Mouse (Mus musculus): ENCODE data around the gene Bbs9. TPM values are rescaled to one million over a fixed set of nuclear protein-coding genes. Genes with fewer than 3 reads are reported as not detected.

Bbs9 gene
- total RNA-seq, 1 experiment from 2014 or later: 41.6 TPM

DNA sequence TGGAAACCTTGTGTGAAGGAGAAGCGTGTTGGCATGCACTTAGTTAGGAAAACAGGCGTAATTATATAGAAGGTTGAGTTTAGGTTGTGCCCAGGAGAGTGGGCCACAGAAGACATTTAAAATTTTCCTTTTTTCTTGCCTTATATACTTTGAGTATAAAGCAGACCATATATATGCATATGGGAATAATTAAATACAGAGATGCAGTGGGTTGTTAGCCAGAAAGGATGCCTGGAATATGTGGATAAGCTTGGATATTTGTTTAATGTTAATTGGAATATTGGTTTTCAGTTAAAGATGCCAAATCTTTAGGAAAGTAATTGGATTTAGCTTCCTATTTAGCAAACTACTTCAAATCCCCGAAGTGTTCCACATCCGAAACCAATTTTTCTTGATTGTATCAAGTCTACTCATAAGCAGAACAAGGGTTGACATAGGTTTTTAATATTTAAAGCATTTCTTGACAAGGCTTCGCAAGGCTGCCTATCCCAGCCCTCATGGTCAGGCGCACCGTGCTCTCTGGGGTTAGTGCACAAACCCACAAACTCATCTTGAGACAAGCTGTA, 221.4 kb downstream of the Bbs9 start:
- no peak for ATAC-seq (replicated peaks in 1 of 2; ENCODE audit: insufficient read depth in 1 of 2, low FRiP score in 2 of 2, low TSS enrichment in 1 of 2, low read depth in 1 of 2, poor library complexity in 2 of 2, severe bottlenecking in 2 of 2)

DNA sequence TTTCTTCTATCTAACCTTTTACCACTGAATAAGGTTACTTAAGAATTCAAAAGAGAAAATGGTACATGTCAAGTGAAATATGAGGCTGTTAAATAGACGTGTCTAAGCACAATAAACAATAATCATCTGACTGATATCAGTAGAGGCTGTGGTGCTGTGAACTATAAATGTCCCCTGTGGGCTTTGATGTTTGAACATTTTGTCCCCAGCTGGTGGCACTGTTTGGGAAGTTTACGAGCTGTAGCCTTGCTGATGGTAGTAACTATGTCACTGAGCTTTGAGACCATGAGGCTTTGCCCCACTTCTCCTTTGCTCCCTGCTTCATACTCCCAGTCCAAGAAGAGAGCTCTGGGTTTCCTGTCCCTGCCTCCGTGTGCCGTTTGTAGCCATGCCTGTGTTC, 222.3 kb downstream of the Bbs9 start:
- ATAC-seq (replicated peaks in 1 of 2; ENCODE audit: insufficient read depth in 1 of 2, low FRiP score in 2 of 2, low TSS enrichment in 1 of 2, low read depth in 1 of 2, poor library complexity in 2 of 2, severe bottlenecking in 2 of 2): no peak

DNA sequence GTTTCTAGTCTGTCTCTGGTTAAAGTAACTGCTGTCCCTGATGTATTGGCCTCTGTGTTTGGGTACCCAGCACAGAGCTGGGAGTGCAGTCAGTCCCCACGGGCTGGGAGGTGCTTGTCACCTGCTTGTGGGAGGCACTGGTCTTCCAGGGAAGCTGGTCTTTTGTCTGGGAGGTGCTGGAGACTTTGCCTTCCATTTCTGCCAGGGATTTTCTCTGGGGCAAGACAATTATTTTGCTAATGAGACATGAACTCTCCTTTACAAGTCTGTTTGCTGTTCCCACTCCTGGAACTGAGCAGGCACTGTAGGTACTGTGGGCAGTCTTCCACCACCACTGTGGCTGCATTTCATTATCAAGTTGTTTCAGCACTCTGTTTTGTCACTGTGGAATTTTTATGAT, 223.0 kb downstream of the Bbs9 start:
- no peak for ATAC-seq (replicated peaks in 1 of 2; ENCODE audit: insufficient read depth in 1 of 2, low FRiP score in 2 of 2, low TSS enrichment in 1 of 2, low read depth in 1 of 2, poor library complexity in 2 of 2, severe bottlenecking in 2 of 2)

DNA sequence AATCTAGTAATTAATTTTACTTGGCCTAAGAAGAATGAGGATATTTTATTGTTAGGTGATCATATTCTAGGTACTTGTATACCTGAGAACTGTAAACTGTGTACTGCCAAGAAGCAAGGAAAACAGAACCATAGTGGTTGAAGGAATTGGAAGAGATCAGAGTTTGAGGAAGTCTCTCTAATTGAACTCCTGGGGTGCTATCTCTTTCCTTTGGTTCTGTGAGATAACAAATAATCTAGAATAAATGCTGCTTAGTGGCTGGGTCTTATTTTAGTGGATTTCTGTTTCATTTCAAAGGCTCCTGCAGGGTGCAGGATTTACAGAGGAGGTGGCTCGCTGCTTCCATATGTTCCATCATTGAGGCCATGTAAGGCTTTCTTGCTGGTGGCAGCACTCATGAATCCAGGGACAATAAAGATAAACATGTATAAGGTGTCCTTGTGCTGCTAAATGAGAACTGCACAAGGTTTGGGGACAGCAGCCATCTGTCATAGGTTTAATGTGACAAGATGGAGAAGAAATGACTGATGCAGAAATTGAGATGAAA, 226.6 kb downstream of the Bbs9 start:
- ATAC-seq (replicated peaks in 1 of 2; ENCODE audit: insufficient read depth in 1 of 2, low FRiP score in 2 of 2, low TSS enrichment in 1 of 2, low read depth in 1 of 2, poor library complexity in 2 of 2, severe bottlenecking in 2 of 2): no peak

DNA sequence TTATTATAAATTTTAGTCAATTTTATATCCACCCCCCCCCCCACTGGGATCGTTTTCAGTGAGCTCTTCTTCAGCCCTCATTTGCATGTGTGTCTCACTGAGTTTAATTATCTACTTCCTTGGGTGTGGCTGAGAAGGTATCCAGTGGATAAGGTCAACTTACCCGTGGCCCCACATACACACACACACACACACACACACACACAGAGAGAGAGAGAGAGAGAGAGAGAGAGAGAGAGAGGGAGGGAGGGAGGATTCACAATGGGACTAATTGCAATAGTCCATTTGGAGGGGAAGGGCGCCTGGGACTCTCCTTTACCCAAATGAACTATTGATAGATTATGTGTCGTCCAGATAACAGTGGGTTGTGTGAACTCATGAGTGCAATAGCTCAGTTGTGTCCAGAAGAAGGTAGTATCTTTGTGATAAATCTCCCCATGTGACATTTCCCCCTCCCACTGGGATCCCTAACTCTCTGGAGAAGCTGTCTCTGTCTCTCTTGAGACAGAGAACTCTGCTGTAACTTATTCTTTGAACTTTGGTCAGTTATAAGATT, 227.4 kb downstream of the Bbs9 start:
- no peak for ATAC-seq (replicated peaks in 1 of 2; ENCODE audit: insufficient read depth in 1 of 2, low FRiP score in 2 of 2, low TSS enrichment in 1 of 2, low read depth in 1 of 2, poor library complexity in 2 of 2, severe bottlenecking in 2 of 2)

DNA sequence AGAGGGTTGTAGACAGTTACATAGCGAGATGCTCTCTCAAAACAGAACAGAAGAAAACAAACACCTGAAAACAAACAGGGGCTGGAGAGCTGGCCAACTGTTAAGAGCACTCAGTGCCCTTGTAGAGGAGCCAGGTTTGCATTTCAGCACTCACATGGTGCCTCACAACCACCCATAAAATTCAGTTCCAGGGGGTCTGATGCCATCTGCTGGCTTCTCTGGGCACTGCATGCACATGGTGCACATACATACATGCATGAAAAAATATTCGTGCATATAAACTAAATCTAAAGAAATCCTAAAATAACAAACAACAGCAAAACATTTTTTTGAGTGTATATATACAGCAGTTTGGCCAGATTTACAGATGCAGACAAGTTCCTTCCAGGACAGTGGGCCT, 228.0 kb downstream of the Bbs9 start:
- no peak for ATAC-seq (replicated peaks in 1 of 2; ENCODE audit: insufficient read depth in 1 of 2, low FRiP score in 2 of 2, low TSS enrichment in 1 of 2, low read depth in 1 of 2, poor library complexity in 2 of 2, severe bottlenecking in 2 of 2)

DNA sequence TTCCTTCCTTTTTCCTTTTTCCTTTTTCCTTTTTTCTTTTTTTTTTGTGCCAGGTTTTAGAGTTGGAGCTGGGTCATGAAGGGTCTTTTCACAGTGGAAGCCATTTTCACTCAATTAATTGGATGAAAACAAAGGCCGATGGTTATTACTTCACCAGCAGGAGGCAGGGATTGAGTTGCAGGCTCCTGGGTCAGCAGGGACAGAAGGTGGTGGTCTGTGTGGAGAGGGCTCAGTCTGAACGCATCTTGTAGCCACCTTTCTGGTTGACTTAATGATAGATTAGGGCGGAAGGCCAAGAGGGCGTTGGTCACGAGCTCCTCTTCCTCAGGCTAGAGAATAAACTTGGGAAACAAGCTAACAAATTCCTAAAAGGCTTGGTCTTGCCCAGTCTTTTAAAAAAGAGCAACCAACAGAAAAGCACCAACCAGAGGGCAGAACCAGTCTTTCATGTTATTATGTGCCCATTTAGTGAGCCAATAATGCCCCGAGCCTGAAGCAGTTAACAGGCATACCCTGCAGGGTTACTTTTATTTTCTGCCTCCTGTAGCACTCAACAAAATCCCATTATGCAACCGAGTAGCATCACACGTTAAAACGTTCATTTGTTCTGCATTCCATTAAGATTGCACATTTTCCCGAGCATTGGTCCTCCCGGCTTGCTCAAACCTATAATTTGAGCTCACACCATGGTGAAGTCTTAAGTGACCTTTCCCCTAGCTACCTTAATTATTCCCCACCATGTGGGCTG, 231.8 kb downstream of the Bbs9 start:
- ATAC-seq (replicated peaks in 1 of 2; ENCODE audit: insufficient read depth in 1 of 2, low FRiP score in 2 of 2, low TSS enrichment in 1 of 2, low read depth in 1 of 2, poor library complexity in 2 of 2, severe bottlenecking in 2 of 2): no peak

DNA sequence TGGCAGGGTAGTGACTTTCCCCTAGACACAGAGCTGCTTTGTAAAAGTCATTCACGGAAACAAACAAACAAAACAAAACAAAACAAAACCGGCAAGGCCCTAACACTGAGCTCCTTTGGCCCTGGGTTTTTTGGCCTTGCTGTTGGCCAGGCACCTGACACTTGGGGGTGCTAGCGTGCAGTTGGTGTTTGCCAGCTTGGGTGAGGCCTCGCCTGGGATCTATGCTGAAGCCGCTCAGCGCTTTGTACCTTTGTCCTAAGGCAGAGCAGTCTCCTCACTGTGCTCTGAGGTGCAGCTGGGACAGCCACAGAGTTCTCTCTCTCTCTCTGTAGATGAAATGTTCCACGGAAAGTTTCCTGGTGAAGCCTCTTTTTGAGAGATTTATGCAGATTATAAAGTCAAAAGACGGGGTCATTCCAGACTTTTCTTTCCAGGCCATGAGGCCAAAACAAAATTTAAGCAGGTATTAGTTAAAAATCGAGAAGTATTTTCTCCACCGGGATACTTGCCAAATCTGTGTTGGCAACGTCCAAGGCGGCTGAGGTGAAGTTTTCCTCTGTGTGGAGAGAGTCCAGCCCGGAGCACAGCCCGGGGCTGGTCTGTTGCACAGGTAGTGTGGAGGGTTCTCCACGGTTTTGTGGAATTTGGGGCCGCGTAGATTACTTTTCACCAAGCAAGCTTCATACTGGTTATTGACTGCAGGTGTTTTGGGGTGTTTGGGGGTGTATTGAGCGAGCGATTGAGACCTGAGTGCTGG, 233.6 kb downstream of the Bbs9 start:
- ATAC-seq (replicated peaks in 1 of 2; ENCODE audit: insufficient read depth in 1 of 2, low FRiP score in 2 of 2, low TSS enrichment in 1 of 2, low read depth in 1 of 2, poor library complexity in 2 of 2, severe bottlenecking in 2 of 2): peak; percentile 77 to 85

DNA sequence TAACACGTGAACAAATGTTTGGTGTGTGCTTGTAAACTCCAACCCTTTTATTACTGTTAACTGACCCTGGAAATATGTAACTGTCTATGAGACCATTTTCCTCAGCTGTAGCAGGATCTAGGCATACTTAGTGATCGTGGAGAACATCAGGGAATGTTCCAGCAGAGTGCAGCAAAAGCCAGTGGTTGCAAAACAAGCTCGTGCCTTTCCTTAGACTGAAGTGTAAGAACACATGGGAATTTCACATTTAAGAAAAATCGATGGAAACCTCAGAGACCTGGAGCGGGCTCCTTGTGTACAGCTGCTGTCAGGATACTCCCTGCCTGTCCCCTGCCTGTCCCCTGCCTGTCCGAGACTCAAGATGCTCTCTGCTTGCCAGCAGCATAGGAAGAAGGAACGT, 234.5 kb downstream of the Bbs9 start:
- no peak for ATAC-seq (replicated peaks in 1 of 2; ENCODE audit: insufficient read depth in 1 of 2, low FRiP score in 2 of 2, low TSS enrichment in 1 of 2, low read depth in 1 of 2, poor library complexity in 2 of 2, severe bottlenecking in 2 of 2)

DNA sequence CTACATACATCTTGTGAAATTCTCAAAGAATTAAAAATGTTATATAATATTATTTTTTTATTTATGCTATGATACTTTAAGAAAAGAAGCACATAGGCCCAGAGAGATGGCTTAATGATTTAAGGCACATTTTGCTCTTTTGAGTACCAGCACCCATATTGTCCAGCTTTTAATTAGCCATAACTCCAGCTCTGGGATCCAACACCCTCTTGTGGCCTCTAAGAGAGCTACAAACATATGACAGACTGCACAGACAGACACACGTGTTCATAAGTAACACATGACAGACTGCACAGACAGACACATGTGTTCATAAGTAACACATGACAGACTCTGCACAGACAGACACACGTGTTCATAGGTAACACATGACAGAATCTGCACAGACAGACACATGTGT, 235.8 kb downstream of the Bbs9 start:
- no peak for ATAC-seq (replicated peaks in 1 of 2; ENCODE audit: insufficient read depth in 1 of 2, low FRiP score in 2 of 2, low TSS enrichment in 1 of 2, low read depth in 1 of 2, poor library complexity in 2 of 2, severe bottlenecking in 2 of 2)

DNA sequence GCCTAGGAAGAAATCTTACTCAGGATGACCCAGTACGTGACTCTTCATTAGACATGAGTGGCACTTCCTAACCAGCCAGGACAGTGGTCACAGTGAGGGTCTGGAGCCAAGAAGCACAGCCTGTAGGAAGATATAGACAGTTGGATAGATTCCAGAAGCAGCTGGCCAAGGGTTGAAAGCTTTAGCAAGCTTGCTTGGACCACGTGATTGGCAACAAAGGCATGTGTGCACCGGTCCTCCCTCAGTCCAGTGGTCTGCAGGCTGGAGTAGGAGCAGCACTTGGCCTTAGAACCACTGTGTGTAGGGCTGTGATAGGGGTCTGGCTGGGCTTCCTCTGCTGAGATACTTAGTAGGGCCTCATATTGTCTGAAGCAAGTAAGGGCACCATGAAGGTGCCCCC, 237.2 kb downstream of the Bbs9 start:
- ATAC-seq (replicated peaks in 1 of 2; ENCODE audit: insufficient read depth in 1 of 2, low FRiP score in 2 of 2, low TSS enrichment in 1 of 2, low read depth in 1 of 2, poor library complexity in 2 of 2, severe bottlenecking in 2 of 2): no peak

DNA sequence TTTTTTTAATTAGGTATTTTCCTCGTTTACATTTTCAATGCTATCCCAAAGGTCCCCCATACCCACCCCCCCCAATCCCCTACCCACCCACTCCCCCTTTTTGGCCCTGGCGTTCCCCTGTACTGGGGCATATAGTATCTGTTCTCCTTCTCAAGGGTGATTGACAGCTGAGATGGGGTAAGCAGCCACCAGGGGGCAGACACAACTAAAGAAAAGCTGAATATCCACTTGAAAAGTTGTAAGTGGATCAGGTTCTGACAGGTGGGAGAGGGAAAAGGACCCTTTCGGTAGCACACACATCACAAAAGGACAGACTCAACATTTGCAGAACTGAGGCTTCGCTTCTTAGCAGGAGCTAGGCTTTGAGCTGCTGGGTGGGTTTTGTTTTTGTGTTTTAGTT, 237.8 kb downstream of the Bbs9 start:
- ATAC-seq (replicated peaks in 1 of 2; ENCODE audit: insufficient read depth in 1 of 2, low FRiP score in 2 of 2, low TSS enrichment in 1 of 2, low read depth in 1 of 2, poor library complexity in 2 of 2, severe bottlenecking in 2 of 2): peak in 1 of 2 experiments; percentile 59; a peak in 1 of 4 replicates

DNA sequence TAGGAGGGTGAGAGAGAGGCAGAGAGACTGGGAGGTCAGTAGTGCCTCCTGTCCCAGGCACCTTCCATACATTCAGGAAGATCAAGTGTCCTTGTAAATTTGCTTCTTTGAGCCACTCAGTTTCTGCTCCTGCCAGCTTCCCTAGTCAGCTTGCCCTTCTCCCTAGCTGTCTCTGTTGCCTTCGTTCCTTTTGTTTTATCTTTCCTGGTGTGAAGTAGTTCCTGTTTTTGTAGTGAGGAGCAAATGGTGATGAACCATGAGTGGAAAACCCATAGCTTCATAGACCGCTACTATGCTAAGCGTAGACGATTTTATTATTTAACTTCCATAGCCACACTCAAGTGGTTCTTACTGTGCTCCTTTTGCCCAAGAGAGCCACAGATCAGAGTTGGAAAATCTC, 242.1 kb downstream of the Bbs9 start:
- no peak for ATAC-seq (replicated peaks in 1 of 2; ENCODE audit: insufficient read depth in 1 of 2, low FRiP score in 2 of 2, low TSS enrichment in 1 of 2, low read depth in 1 of 2, poor library complexity in 2 of 2, severe bottlenecking in 2 of 2)

DNA sequence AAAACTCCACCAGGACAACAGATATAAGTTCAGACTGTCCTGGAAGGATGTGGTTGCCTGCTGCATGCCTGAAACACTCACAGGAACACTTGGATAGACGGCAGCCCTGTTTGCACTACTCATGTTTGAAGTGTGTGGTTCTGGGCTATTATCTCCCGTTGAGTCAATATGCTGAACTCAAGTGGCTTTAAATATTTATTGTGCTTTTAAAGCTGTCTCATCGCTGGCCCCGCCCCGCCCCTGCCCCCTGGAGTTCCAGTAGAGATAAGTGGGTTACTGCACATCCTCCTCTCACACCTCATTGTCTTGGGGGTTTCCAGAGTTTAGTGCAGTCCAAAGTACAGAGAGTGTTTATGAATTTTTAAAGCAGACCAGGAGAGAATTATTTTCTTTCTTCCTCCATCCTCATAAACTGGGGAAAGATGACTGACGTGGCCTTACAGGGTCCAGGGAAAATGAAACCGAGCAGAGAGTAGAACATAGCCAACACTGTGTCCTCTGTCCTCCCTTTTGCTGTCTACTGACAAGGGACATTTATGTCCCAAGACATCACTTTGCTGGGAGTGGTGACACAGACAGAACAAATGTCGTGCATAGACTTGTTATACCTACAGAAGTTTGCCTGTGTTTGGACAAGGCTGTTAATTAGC, 242.8 kb downstream of the Bbs9 start:
- ATAC-seq (replicated peaks in 1 of 2; ENCODE audit: insufficient read depth in 1 of 2, low FRiP score in 2 of 2, low TSS enrichment in 1 of 2, low read depth in 1 of 2, poor library complexity in 2 of 2, severe bottlenecking in 2 of 2): no peak

DNA sequence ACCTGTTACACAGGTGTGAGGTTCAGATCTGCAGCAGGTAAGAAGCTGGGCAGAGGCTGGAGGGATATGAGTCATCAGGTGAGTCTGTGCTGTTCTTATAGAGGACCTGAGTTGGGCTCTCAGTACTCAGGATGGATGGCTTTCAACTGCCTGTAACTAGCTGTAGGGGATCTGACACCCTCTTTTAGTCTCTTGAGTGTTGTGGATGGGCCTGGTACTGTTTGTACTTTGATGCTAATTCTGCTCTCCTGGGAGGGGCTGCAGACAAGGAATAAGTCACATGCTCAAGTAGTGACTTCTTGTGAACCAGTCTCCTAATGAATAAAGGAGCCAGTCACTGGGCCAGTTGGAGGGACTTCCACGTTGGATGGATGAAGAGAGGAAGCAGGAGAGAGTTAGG, 257.1 kb downstream of the Bbs9 start:
- no peak for ATAC-seq (replicated peaks in 1 of 2; ENCODE audit: insufficient read depth in 1 of 2, low FRiP score in 2 of 2, low TSS enrichment in 1 of 2, low read depth in 1 of 2, poor library complexity in 2 of 2, severe bottlenecking in 2 of 2)

DNA sequence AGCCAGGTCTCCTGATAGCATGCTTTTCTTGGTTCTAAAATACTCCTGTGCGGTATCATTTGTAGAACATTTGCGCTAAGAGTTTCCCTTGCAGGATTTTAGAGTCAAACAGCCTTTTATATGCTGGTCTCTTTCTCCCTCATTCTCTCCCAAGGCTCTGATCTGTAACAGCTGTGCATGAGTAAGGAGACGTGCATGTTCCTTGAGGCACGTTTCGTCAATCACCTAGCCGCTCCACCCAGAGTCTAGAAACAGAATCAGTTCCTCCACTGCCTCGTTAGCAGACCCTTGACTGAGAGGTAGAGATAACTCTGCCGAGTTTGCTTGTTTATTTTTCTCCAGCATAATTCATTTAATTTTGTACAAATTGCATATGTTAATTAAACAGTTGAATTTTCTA, 259.4 kb downstream of the Bbs9 start:
- no peak for ATAC-seq (replicated peaks in 1 of 2; ENCODE audit: insufficient read depth in 1 of 2, low FRiP score in 2 of 2, low TSS enrichment in 1 of 2, low read depth in 1 of 2, poor library complexity in 2 of 2, severe bottlenecking in 2 of 2)

DNA sequence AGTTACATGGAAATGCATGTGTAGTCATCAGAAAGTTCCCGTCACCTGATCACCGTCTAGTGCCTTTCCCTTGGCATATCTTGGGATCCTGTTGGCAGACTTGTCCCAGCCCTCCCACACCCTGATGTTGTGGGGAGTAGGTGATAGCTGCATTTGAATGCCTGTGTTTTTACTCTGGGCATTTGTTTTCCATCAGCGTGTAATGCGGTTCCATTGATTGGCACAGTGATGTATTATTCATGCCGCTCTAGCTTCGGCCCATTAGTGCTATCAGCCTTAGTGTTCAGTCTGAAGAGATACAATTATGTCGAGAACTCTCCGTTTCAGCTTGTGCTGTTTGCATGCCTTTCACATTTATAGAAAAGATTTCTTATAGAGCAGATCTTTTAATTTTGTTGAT, 259.9 kb downstream of the Bbs9 start:
- no peak for ATAC-seq (replicated peaks in 1 of 2; ENCODE audit: insufficient read depth in 1 of 2, low FRiP score in 2 of 2, low TSS enrichment in 1 of 2, low read depth in 1 of 2, poor library complexity in 2 of 2, severe bottlenecking in 2 of 2)

DNA sequence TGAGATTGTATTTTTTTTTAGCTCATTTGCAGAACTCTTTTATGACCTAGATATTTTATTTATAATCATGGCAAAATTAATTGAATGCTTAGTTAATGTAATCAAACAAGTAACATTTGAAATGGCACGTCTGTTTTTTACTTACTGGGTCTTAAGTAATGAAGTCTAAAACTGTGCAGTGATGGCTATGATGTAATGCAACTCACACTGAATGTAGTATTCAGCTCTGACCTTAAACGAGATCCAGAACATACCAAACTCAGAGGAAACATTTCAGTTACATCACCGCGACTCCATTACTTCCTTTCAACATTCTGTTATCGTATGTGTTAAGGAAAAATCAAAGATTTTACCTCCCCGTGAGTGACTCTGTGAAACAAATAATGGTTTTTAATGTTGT, 262.4 kb downstream of the Bbs9 start:
- no peak for ATAC-seq (replicated peaks in 1 of 2; ENCODE audit: insufficient read depth in 1 of 2, low FRiP score in 2 of 2, low TSS enrichment in 1 of 2, low read depth in 1 of 2, poor library complexity in 2 of 2, severe bottlenecking in 2 of 2)

Measured in hematopoietic stem cell, adult 5-6 weeks (primary cell).